Mouse (Mus musculus) c-Kit-negative CD71-positive TER-119-positive erythroid progenitor cells, embryonic 14.5 days (primary cell): Measurements from ENCODE around the gene Thsd1.
"Not testable (repeated sequence)": the region's sequence is repeated elsewhere in the genome, so short reads cannot be mapped to it uniquely, and the experiment has no call there.

ENCODE experiments used
- DNase-seq: peaks from one replicate; pipeline ENCODE4 v3.0.0-alpha.2; 2013; ENCODE audit warnings: low read depth, low spot score

The Thsd1 gene

GRCm38 (mm10) chr8:22264292-22264691, 37.2 kb downstream of the Thsd1 start:
- DNase-seq: no peak

GRCm38 (mm10) chr8:22264787-22265186, 37.7 kb downstream of the Thsd1 start:
- DNase-seq: no peak

GRCm38 (mm10) chr8:22265194-22265593, 38.1 kb downstream of the Thsd1 start:
- DNase-seq: no peak

GRCm38 (mm10) chr8:22266809-22267208, 39.7 kb downstream of the Thsd1 start:
- DNase-seq: no peak

- DNase-seq: no peak
Measured at GRCm38 (mm10) chr8:22273142-22273541, 46.0 kb downstream of the Thsd1 start.

GRCm38 (mm10) chr8:22274641-22275040, 47.5 kb downstream of the Thsd1 start:
- no peak for DNase-seq

GRCm38 (mm10) chr8:22282999-22283491, 55.9 kb downstream of the Thsd1 start, which contains the start of gene Tpte:
Tpte (plus strand) TSS chr8:22283441.
- no peak for DNase-seq

- no peak for DNase-seq
Measured at GRCm38 (mm10) chr8:22302326-22302725, 75.2 kb downstream of the Thsd1 start.

GRCm38 (mm10) chr8:22302896-22303306, 75.8 kb downstream of the Thsd1 start:
- no peak for DNase-seq

GRCm38 (mm10) chr8:22304045-22304444, 76.9 kb downstream of the Thsd1 start:
- not testable (repeated sequence) for DNase-seq

- no peak for DNase-seq
Measured at GRCm38 (mm10) chr8:22306999-22307398, 79.9 kb downstream of the Thsd1 start.
